Mouse (Mus musculus): ENCODE results near the gene Manbal. TPM values are rescaled to one million over a fixed set of nuclear protein-coding genes. Genes with fewer than 3 reads are reported as not detected.
"Not testable (repeated sequence)": the region's sequence is repeated elsewhere in the genome, so short reads cannot be mapped to it uniquely, and the experiment has no call there.

Gene Manbal
- total RNA-seq, 2 experiments from 2014 or later: 7.1 to 21.7 TPM

- no peak for ATAC-seq (replicated peaks; ENCODE audit: poor library complexity, severe bottlenecking)
These were observed 4.4 kb upstream of the Manbal start for GRCm38 (mm10) chr2:157363031-157363430.

GRCm38 (mm10) chr2:157366762-157367161 is 632 bp upstream of the Manbal start:
- peak; percentile 67 for ATAC-seq (replicated peaks; ENCODE audit: poor library complexity, severe bottlenecking)

GRCm38 (mm10) chr2:157367991-157368390 is 597 bp downstream of the Manbal start:
- ATAC-seq (replicated peaks; ENCODE audit: poor library complexity, severe bottlenecking): peak; percentile 18; the same call in 1 of the 2 replicates

- no peak for ATAC-seq (replicated peaks; ENCODE audit: poor library complexity, severe bottlenecking)
These were observed 4.3 kb downstream of the Manbal start for GRCm38 (mm10) chr2:157371696-157372095.

- ATAC-seq (replicated peaks; ENCODE audit: poor library complexity, severe bottlenecking): no peak
These were observed 6.3 kb downstream of the Manbal start for GRCm38 (mm10) chr2:157373681-157374080.

GRCm38 (mm10) chr2:157375051-157375450 is 7.7 kb downstream of the Manbal start:
- no peak for ATAC-seq (replicated peaks; ENCODE audit: poor library complexity, severe bottlenecking)

GRCm38 (mm10) chr2:157375794-157376757 is 8.7 kb downstream of the Manbal start:
- no peak for ATAC-seq (replicated peaks; ENCODE audit: poor library complexity, severe bottlenecking)

- ATAC-seq (replicated peaks; ENCODE audit: poor library complexity, severe bottlenecking): no peak
These were observed 9.6 kb downstream of the Manbal start for GRCm38 (mm10) chr2:157376995-157377394.

- ATAC-seq (replicated peaks; ENCODE audit: poor library complexity, severe bottlenecking): no peak
These were observed 17.4 kb downstream of the Manbal start for GRCm38 (mm10) chr2:157384836-157385235.

- not testable (repeated sequence) for ATAC-seq (replicated peaks; ENCODE audit: poor library complexity, severe bottlenecking)
These were observed 21.7 kb downstream of the Manbal start for GRCm38 (mm10) chr2:157388901-157389590.

- no peak for ATAC-seq (replicated peaks; ENCODE audit: poor library complexity, severe bottlenecking)
These were observed 22.2 kb downstream of the Manbal start for GRCm38 (mm10) chr2:157389591-157389921.

- ATAC-seq (replicated peaks; ENCODE audit: poor library complexity, severe bottlenecking): no peak
These were observed 24.9 kb downstream of the Manbal start for GRCm38 (mm10) chr2:157392331-157392730.

- ATAC-seq (replicated peaks; ENCODE audit: poor library complexity, severe bottlenecking): no peak
These were observed 26.2 kb downstream of the Manbal start for GRCm38 (mm10) chr2:157393549-157393948.

GRCm38 (mm10) chr2:157394868-157395267 is 27.5 kb downstream of the Manbal start:
- no peak for ATAC-seq (replicated peaks; ENCODE audit: poor library complexity, severe bottlenecking)

- ATAC-seq (replicated peaks; ENCODE audit: poor library complexity, severe bottlenecking): no peak
These were observed 28.0 kb downstream of the Manbal start for GRCm38 (mm10) chr2:157395371-157395770.

- peak; percentile 92 for ATAC-seq (replicated peaks; ENCODE audit: poor library complexity, severe bottlenecking)
These were observed 28.6 kb downstream of the Manbal start for GRCm38 (mm10) chr2:157395960-157396359.

- no peak for ATAC-seq (replicated peaks; ENCODE audit: poor library complexity, severe bottlenecking)
These were observed 30.0 kb downstream of the Manbal start for GRCm38 (mm10) chr2:157397376-157397775.

GRCm38 (mm10) chr2:157398539-157398938 is 31.1 kb downstream of the Manbal start:
- no peak for ATAC-seq (replicated peaks; ENCODE audit: poor library complexity, severe bottlenecking)

- ATAC-seq (replicated peaks; ENCODE audit: poor library complexity, severe bottlenecking): no peak
These were observed 32.4 kb downstream of the Manbal start for GRCm38 (mm10) chr2:157399797-157400196.

- ATAC-seq (replicated peaks; ENCODE audit: poor library complexity, severe bottlenecking): no peak
These were observed 33.1 kb downstream of the Manbal start for GRCm38 (mm10) chr2:157400491-157400890.

GRCm38 (mm10) chr2:157401261-157401660 is 33.9 kb downstream of the Manbal start:
- ATAC-seq (replicated peaks; ENCODE audit: poor library complexity, severe bottlenecking): no peak
